Mouse (Mus musculus): Measurements from ENCODE around the gene Lenep. TPM values are rescaled to one million over a fixed set of nuclear protein-coding genes. Genes with fewer than 3 reads are reported as not detected.

Gene Lenep
- total and polyA plus RNA-seq, 2 experiments: not detected

DNA sequence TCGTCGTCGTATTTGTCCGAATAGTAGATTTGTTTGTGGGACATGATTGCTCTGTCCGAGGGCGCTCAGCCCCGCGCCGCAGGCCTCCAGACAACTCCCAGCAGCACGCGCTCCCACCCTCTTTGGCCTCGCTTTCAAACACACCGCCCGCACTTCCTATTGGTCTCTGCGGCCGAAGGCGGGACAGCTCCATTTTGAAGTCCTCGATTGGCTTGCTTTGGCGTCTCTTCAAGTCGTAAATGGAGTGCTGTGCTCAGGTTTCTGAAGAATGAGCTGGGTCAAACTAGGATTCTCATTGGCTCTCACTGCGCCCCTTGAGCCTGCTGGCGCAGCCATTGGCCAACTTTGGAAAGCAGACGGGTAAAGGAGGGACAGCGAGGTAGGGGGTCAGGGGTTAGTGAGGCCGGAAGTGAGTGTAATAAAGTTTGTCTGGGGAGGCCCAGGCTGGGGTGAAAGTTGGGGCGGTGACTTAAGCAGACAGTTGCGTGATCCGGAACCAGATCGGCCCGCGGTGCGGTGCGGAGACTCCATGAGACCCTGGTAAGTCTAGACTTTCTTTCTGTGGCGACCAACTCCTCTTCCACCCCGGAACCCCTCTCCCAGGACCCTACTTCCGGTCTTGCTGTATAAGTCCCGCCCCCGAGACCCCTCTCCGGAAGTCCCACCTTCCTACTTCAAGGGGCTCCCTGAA lies 15.7 kb upstream of the Lenep start, which contains the start of the genes Cks1b and Shc1:
TSS of gene Cks1b (minus strand) at position 214 of the 691 bp plus-strand sequence.
TSS of gene Shc1 (plus strand) at position 274 of the 691 bp plus-strand sequence.
- Histone ChIP-seq H3K27ac (replicated peaks; ENCODE audit: insufficient read depth, low read depth, low read length) (peak within 1 kb of the TSS; percentile 99), H3K27me3 (ENCODE audit: control insufficient read depth, insufficient read depth, low read length) (no peaks in the 10 kb centered on the region), H3K36me3 (ENCODE audit: control insufficient read depth, insufficient read depth, low read length) (peaks cover 4% of the 10 kb centered on the region), H3K4me3 (ENCODE audit: insufficient read depth, low read depth, low read length) (peak within 1 kb of the TSS; percentile 73), H3K9ac (ENCODE audit: low read depth, low read length) (peak within 1 kb of the TSS; percentile 81), H3K4me1 (ENCODE audit: control insufficient read depth, insufficient read depth, low read length) (peaks cover 11% of the 10 kb centered on the region), H3K79me2 (ENCODE audit: control insufficient read depth, insufficient read depth, low read length) (peaks cover 8% of the 10 kb centered on the region; the same call in 1 of the 2 replicates)
- WGBS: under 1% methylated on average over 39 of the region's 39 CpGs
- peak; percentile 100 for DNase-seq (ENCODE audit: extremely low read depth, low read depth, low spot score)
- TF ChIP-seq POLR2A (IDR thresholded peaks at IDR 0.05; ENCODE audit: extremely low read depth, insufficient read depth, low read length) (0 out of 2 replicates have a peak, but pooled peaks have one; percentile 33), CTCF (IDR thresholded peaks at IDR 0.05; ENCODE audit: low read depth, low read length) (no peak)

DNA sequence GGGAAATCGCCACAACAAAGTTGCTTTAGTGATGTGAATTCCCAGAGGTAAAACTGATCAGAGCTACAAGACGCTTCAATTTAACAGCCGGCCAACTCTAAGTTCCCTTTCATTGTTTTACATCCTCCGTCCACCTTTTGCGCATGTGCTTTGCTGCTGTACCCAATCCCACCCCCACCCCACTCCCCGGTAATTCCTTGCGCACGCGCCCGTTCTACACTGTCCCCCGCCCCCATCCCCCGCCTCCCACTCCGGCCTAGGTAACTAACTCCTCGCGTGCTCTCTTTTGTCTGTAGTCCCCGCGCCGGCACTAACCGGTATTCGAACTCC lies 15.2 kb upstream of the Lenep start:
- WGBS: 1% methylated on average over 20 of the region's 20 CpGs
- peaks cover 11% of the 10 kb centered on the region for H3K4me1 ChIP-seq (ENCODE audit: control insufficient read depth, insufficient read depth, low read length)

DNA sequence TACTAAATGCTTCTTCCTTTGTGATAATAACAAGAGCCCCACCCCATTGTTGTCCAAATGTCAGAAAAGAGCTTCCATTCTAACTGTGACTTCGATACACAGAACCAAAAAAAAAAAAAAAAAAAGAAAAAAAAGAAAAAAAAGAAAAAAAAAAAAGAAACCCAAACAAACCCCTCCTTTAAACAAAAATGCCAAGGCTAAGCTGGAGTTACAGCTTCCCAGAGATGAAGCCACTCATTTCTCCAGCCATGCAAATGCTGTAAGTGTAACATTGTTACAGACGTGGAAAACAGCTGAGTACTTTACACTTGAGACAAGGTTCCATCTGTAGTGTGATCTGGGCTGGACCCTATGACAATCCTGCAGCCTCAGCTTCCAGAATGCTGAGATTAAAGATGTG lies 14.5 kb upstream of the Lenep start:
- H3K27ac ChIP-seq (replicated peaks; ENCODE audit: insufficient read depth, low read depth, low read length): no peak overlapping the region

More for the DNA sequence above, 15.2 kb upstream of the Lenep start:
- Histone ChIP-seq H3K4me3 (ENCODE audit: insufficient read depth, low read depth, low read length) (peak overlapping the region; percentile 69), H3K9ac (ENCODE audit: low read depth, low read length) (peak overlapping the region; percentile 35; the same call in 1 of the 2 replicates), H3K79me2 (ENCODE audit: control insufficient read depth, insufficient read depth, low read length) (peaks cover 8% of the 10 kb centered on the region; the same call in 1 of the 2 replicates), H3K27ac (replicated peaks; ENCODE audit: insufficient read depth, low read depth, low read length) (no peak overlapping the region), H3K27me3 (ENCODE audit: control insufficient read depth, insufficient read depth, low read length) (no peaks in the 10 kb centered on the region), H3K36me3 (ENCODE audit: control insufficient read depth, insufficient read depth, low read length) (peaks cover 4% of the 10 kb centered on the region)
- TF ChIP-seq POLR2A (IDR thresholded peaks at IDR 0.05; ENCODE audit: extremely low read depth, insufficient read depth, low read length): no peak
- peak; percentile 29 for DNase-seq (ENCODE audit: extremely low read depth, low read depth, low spot score)

DNA sequence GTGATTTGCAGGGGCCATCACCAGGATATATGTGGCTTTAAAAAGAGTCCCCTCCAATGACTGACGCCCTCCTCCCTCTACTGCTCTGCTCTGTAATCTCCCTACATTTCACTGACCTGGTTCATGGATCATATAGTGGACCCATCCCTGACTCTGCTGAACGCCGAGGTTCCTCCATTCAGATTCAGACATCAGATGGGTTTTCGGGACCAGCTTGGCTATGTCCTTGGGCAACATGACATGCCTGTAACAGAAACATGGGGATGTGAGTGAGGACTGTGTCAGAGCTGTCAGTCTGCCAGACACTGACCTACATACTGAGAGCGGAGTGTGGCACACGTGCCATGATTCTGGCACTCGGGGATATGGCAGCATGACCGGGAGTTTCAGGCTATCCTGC lies 13.6 kb upstream of the Lenep start:
- Histone ChIP-seq H3K4me3 (ENCODE audit: insufficient read depth, low read depth, low read length) (no peak overlapping the region), H3K79me2 (ENCODE audit: control insufficient read depth, insufficient read depth, low read length) (peaks cover 3% of the 10 kb centered on the region; the same call in 1 of the 2 replicates), H3K4me1 (ENCODE audit: control insufficient read depth, insufficient read depth, low read length) (peaks cover 8% of the 10 kb centered on the region), H3K27ac (replicated peaks; ENCODE audit: insufficient read depth, low read depth, low read length) (no peak overlapping the region), H3K9ac (ENCODE audit: low read depth, low read length) (no peak overlapping the region), H3K36me3 (ENCODE audit: control insufficient read depth, insufficient read depth, low read length) (peaks cover 4% of the 10 kb centered on the region), H3K27me3 (ENCODE audit: control insufficient read depth, insufficient read depth, low read length) (no peaks in the 10 kb centered on the region)
- DNase-seq (ENCODE audit: extremely low read depth, low read depth, low spot score): no peak
- TF ChIP-seq CTCF (IDR thresholded peaks at IDR 0.05; ENCODE audit: low read depth, low read length) (no peak), POLR2A (IDR thresholded peaks at IDR 0.05; ENCODE audit: extremely low read depth, insufficient read depth, low read length) (no peak)
- WGBS: 96% methylated on average over 8 of the region's 8 CpGs

More for the DNA sequence above, 14.5 kb upstream of the Lenep start:
- Histone ChIP-seq H3K9ac (ENCODE audit: low read depth, low read length) (peak overlapping the region; percentile 13; the same call in 1 of the 2 replicates), H3K79me2 (ENCODE audit: control insufficient read depth, insufficient read depth, low read length) (peaks cover 7% of the 10 kb centered on the region; the same call in 1 of the 2 replicates), H3K27me3 (ENCODE audit: control insufficient read depth, insufficient read depth, low read length) (no peaks in the 10 kb centered on the region), H3K36me3 (ENCODE audit: control insufficient read depth, insufficient read depth, low read length) (peaks cover 4% of the 10 kb centered on the region), H3K4me3 (ENCODE audit: insufficient read depth, low read depth, low read length) (no peak overlapping the region), H3K4me1 (ENCODE audit: control insufficient read depth, insufficient read depth, low read length) (peaks cover 8% of the 10 kb centered on the region)
- 14% methylated on average over 2 of the region's 2 CpGs for WGBS
- TF ChIP-seq CTCF (IDR thresholded peaks at IDR 0.05; ENCODE audit: low read depth, low read length): no peak
- TF ChIP-seq POLR2A (IDR thresholded peaks at IDR 0.05; ENCODE audit: extremely low read depth, insufficient read depth, low read length): no peak
- DNase-seq (ENCODE audit: extremely low read depth, low read depth, low spot score): no peak

DNA sequence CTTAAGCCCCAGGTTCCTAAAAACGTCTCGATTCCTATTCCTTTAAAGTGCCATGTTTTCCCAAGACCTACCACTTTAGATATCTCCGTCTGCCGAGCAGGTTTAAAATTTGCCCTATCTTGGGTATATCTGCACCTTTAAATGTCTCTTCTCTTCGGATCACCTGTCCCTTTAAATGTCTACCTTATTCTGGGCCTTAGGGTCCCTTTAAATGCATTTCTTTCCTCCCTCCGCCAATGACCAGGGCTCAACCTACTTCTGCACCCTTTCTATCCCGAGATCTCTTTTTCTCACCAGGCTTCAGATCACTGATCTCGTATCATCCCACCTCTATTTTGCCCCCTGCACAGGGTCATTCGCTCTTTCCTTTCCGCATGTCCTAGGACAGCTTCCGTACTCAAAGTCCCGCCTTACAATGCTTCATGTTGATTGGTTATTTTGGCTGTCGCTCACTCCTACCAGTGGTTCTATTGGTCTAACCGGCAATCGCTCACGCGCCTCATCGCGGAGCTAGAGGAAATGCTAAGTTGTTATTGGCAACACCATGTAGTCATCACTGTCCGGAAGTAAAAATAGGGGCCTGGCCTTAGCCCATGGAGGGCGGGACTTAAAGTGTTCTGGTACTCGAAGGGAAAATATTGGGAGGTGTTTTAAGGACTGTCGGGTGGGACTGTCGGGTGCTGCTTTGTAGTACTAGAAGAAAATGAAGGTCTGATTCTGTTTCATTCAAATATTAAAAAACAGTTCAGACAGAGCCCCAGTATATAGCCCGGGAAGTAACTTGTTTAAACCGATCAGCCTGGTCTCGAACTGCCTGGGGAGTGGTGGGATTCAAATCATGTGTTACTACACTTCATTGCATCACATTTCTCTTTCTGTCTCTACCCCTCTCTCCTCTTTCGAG lies 9.1 kb upstream of the Lenep start, which contains the start of gene Flad1:
TSS of gene Flad1 (minus strand) at position 381 of the 904 bp plus-strand sequence.
- WGBS: 3% methylated on average over 28 of the region's 28 CpGs
- H3K27me3 ChIP-seq (ENCODE audit: control insufficient read depth, insufficient read depth, low read length): no peaks in the 10 kb centered on the region
- TF ChIP-seq CTCF (IDR thresholded peaks at IDR 0.05; ENCODE audit: low read depth, low read length) (no peak), POLR2A (IDR thresholded peaks at IDR 0.05; ENCODE audit: extremely low read depth, insufficient read depth, low read length) (no peak)

More for the DNA sequence above, 9.1 kb upstream of the Lenep start, which contains the start of gene Flad1:
- Histone ChIP-seq H3K9ac (ENCODE audit: low read depth, low read length) (peak within 1 kb of the TSS; percentile 83), H3K4me3 (ENCODE audit: insufficient read depth, low read depth, low read length) (peak within 1 kb of the TSS; percentile 69), H3K36me3 (ENCODE audit: control insufficient read depth, insufficient read depth, low read length) (peaks cover 4% of the 10 kb centered on the region), H3K4me1 (ENCODE audit: control insufficient read depth, insufficient read depth, low read length) (peaks cover 22% of the 10 kb centered on the region), H3K79me2 (ENCODE audit: control insufficient read depth, insufficient read depth, low read length) (peaks cover 5% of the 10 kb centered on the region; the same call in 1 of the 2 replicates), H3K27ac (replicated peaks; ENCODE audit: insufficient read depth, low read depth, low read length) (peak within 1 kb of the TSS; percentile 93)
- DNase-seq (ENCODE audit: extremely low read depth, low read depth, low spot score): peak; percentile 99

Measured in liver, adult 2 months (tissue).